Mouse (Mus musculus): Measurements from ENCODE around the gene Rimbp2. TPM values are rescaled to one million over a fixed set of nuclear protein-coding genes. Genes with fewer than 3 reads are reported as not detected.
"Not testable (repeated sequence)": the region's sequence is repeated elsewhere in the genome, so short reads cannot be mapped to it uniquely, and the experiment has no call there.

Rimbp2 gene
- polyA plus RNA-seq, 1 experiment from 2014 or later = 0.72 TPM

DNA sequence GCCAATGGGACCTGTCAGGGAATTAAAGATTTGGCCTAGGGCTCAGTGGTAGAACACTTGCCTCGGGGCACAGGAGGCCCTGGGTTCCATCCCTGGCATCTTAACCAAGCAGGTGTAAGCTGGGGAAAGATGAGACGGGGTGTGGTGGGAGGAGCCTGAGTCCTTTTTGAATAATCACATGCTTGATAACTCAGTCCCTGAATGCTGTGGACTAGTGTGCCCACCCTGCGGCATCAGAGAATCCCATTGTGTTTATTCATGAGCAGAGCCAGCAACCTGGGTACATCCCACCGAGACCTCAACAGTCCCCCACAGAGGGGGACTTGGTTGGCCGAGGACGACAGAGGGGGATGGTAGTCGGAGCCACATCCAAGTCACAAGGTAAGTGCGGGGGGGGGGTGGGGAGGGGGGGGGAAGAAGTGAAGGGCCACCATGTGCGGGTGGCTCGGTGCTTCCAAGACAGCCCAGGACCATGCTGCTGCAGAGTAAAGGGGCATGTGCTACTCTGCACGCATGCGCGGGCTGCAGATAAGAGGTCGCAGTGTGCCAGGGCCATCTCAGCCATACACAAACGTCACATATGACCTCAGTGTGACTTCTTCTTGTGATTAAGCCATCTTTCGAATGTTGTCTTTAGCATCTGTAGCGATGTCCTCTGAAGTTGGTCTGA, 214.0 kb downstream of the Rimbp2 start:
- Histone ChIP-seq H3K4me2 (ENCODE audit: low read length) (no peak overlapping the region), H3K36me3 (ENCODE audit: control insufficient read depth, insufficient read depth, low read length) (no peaks in the 10 kb centered on the region), H3K9ac (ENCODE audit: low read length) (no peak overlapping the region), H3K4me3 (ENCODE audit: low read depth, low read length) (no peak overlapping the region), H3K27me3 (replicated peaks; ENCODE audit: control insufficient read depth, insufficient read depth, low read length) (no peaks in the 10 kb centered on the region; the same call in 1 of the 2 replicates), H3K9me3 (ENCODE audit: control insufficient read depth, low read length) (no peaks in the 10 kb centered on the region), H3K27ac (ENCODE audit: low read depth) (no peak overlapping the region), H3K4me1 (replicated peaks; ENCODE audit: control insufficient read depth, insufficient read depth, low read length) (no peaks in the 10 kb centered on the region)
- 42% methylated on average over 16 of the region's 17 CpGs for WGBS
- ATAC-seq (replicated peaks; ENCODE audit: low FRiP score, low TSS enrichment, low read depth) = no peak
- no peak for DNase-seq (ENCODE audit: low spot score)

DNA sequence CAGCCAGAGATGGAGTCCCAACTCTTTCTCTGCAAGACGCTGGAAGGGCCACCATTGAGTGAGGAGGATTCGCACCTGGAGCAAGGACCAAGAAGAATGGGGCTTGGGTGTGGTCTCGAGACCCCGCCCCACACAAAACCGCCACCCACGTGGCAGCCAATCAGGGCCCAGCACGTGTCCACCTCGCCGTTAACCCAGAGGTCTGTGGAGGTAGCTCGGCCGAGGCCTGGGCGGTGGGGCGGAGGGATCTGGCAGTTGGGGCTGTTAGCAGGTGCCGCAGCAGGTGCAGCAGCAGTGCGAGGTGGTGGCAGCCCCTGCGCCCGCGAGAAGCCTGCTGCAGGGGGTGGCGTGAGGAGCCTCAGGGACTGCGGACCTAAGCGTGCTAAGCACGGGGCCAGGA, 217.4 kb downstream of the Rimbp2 start:
- no peak for DNase-seq (ENCODE audit: low spot score)
- Histone ChIP-seq H3K9me3 (ENCODE audit: control insufficient read depth, low read length) (no peaks in the 10 kb centered on the region), H3K36me3 (ENCODE audit: control insufficient read depth, insufficient read depth, low read length) (no peaks in the 10 kb centered on the region), H3K4me2 (ENCODE audit: low read length) (no peak overlapping the region), H3K9ac (ENCODE audit: low read length) (no peak overlapping the region), H3K4me1 (replicated peaks; ENCODE audit: control insufficient read depth, insufficient read depth, low read length) (no peaks in the 10 kb centered on the region), H3K27me3 (replicated peaks; ENCODE audit: control insufficient read depth, insufficient read depth, low read length) (no peaks in the 10 kb centered on the region; the same call in 1 of the 2 replicates), H3K27ac (ENCODE audit: low read depth) (no peak overlapping the region), H3K4me3 (ENCODE audit: low read depth, low read length) (no peak overlapping the region)
- no peak for ATAC-seq (replicated peaks; ENCODE audit: low FRiP score, low TSS enrichment, low read depth)
- WGBS = 74% methylated on average over 22 of the region's 22 CpGs

- no peaks in the 10 kb centered on the region; the same call in 1 of the 2 replicates for H3K27me3 ChIP-seq (replicated peaks; ENCODE audit: control insufficient read depth, insufficient read depth, low read length)
- no peak overlapping the region for H3K4me2 ChIP-seq (ENCODE audit: low read length)
- no peak for ATAC-seq (replicated peaks; ENCODE audit: low FRiP score, low TSS enrichment, low read depth)
- H3K27ac ChIP-seq (ENCODE audit: low read depth) = no peak overlapping the region
- no peaks in the 10 kb centered on the region for H3K9me3 ChIP-seq (ENCODE audit: control insufficient read depth, low read length)
- WGBS = 1% methylated on average over 6 of the region's 6 CpGs
- peak; percentile 73 for DNase-seq (ENCODE audit: low spot score)
- H3K9ac ChIP-seq (ENCODE audit: low read length) = no peak overlapping the region
- H3K36me3 ChIP-seq (ENCODE audit: control insufficient read depth, insufficient read depth, low read length) = no peaks in the 10 kb centered on the region
- H3K4me1 ChIP-seq (replicated peaks; ENCODE audit: control insufficient read depth, insufficient read depth, low read length) = no peaks in the 10 kb centered on the region
- no peak overlapping the region for H3K4me3 ChIP-seq (ENCODE audit: low read depth, low read length)
Measured at GRCm38 (mm10) chr5:128733955-128734354, 219.3 kb downstream of the Rimbp2 start.

- Histone ChIP-seq H3K4me2 (ENCODE audit: low read length) (no peak overlapping the region), H3K36me3 (ENCODE audit: control insufficient read depth, insufficient read depth, low read length) (no peaks in the 10 kb centered on the region), H3K27me3 (replicated peaks; ENCODE audit: control insufficient read depth, insufficient read depth, low read length) (no peaks in the 10 kb centered on the region; the same call in 1 of the 2 replicates), H3K27ac (ENCODE audit: low read depth) (no peak overlapping the region), H3K4me1 (replicated peaks; ENCODE audit: control insufficient read depth, insufficient read depth, low read length) (no peaks in the 10 kb centered on the region), H3K4me3 (ENCODE audit: low read depth, low read length) (no peak overlapping the region), H3K9ac (ENCODE audit: low read length) (no peak overlapping the region), H3K9me3 (ENCODE audit: control insufficient read depth, low read length) (no peaks in the 10 kb centered on the region)
- WGBS = 73% methylated on average over 11 of the region's 11 CpGs
- DNase-seq (ENCODE audit: low spot score) = no peak
- ATAC-seq (replicated peaks; ENCODE audit: low FRiP score, low TSS enrichment, low read depth) = no peak
Measured at GRCm38 (mm10) chr5:128732416-128733014, 220.8 kb downstream of the Rimbp2 start.

- H3K27me3 ChIP-seq (replicated peaks; ENCODE audit: control insufficient read depth, insufficient read depth, low read length) = no peaks in the 10 kb centered on the region; the same call in 1 of the 2 replicates
- DNase-seq (ENCODE audit: low spot score) = peak; percentile 70
- WGBS = 41% methylated on average over 5 of the region's 5 CpGs
Measured at GRCm38 (mm10) chr5:128730634-128731033, 222.7 kb downstream of the Rimbp2 start.

GRCm38 (mm10) chr5:128729341-128729740, 223.9 kb downstream of the Rimbp2 start:
- 67% methylated on average over 5 of the region's 5 CpGs for WGBS
- no peaks in the 10 kb centered on the region for H3K4me1 ChIP-seq (replicated peaks; ENCODE audit: control insufficient read depth, insufficient read depth, low read length)
- no peak overlapping the region for H3K4me2 ChIP-seq (ENCODE audit: low read length)
- H3K27me3 ChIP-seq (replicated peaks; ENCODE audit: control insufficient read depth, insufficient read depth, low read length) = no peaks in the 10 kb centered on the region
- H3K36me3 ChIP-seq (ENCODE audit: control insufficient read depth, insufficient read depth, low read length) = no peaks in the 10 kb centered on the region
- ATAC-seq (replicated peaks; ENCODE audit: low FRiP score, low TSS enrichment, low read depth) (no peak), DNase-seq (ENCODE audit: low spot score) (peak; percentile 59)
- no peak overlapping the region for H3K9ac ChIP-seq (ENCODE audit: low read length)
- H3K4me3 ChIP-seq (ENCODE audit: low read depth, low read length) = no peak overlapping the region
- H3K9me3 ChIP-seq (ENCODE audit: control insufficient read depth, low read length) = no peaks in the 10 kb centered on the region
- no peak overlapping the region for H3K27ac ChIP-seq (ENCODE audit: low read depth)

More at GRCm38 (mm10) chr5:128730634-128731033, 222.7 kb downstream of the Rimbp2 start:
- H3K27ac ChIP-seq (ENCODE audit: low read depth) = no peak overlapping the region
- H3K4me1 ChIP-seq (replicated peaks; ENCODE audit: control insufficient read depth, insufficient read depth, low read length) = no peaks in the 10 kb centered on the region
- no peak for ATAC-seq (replicated peaks; ENCODE audit: low FRiP score, low TSS enrichment, low read depth)
- H3K36me3 ChIP-seq (ENCODE audit: control insufficient read depth, insufficient read depth, low read length) = no peaks in the 10 kb centered on the region
- H3K9me3 ChIP-seq (ENCODE audit: control insufficient read depth, low read length) = no peaks in the 10 kb centered on the region
- H3K4me3 ChIP-seq (ENCODE audit: low read depth, low read length) = no peak overlapping the region
- H3K9ac ChIP-seq (ENCODE audit: low read length) = no peak overlapping the region
- no peak overlapping the region for H3K4me2 ChIP-seq (ENCODE audit: low read length)

DNA sequence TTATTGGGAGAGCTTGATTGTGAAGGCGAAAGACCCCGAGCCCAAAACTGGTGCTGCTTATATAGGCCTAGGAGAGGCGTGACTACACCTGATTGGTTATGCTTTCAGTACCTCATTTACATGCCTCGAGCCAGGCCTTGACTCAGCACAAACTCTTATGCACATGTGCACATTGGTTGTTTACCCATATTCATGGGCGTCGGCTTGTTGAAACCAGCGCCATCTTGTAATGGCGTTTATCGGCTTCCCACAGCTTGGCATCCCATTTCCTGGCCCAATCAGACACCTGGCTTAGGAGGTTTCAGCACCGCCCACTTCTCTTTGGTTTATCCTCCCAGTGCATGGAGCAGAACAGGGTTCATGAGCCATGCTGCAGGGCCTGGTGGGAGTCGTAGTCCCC, 232.8 kb downstream of the Rimbp2 start:
- DNase-seq (ENCODE audit: low spot score); H3K4me3 ChIP-seq (ENCODE audit: low read depth, low read length); ATAC-seq (replicated peaks; ENCODE audit: low FRiP score, low TSS enrichment, low read depth); H3K36me3 ChIP-seq (ENCODE audit: control insufficient read depth, insufficient read depth, low read length); H3K27ac ChIP-seq (ENCODE audit: low read depth); H3K4me2 ChIP-seq (ENCODE audit: low read length); H3K9ac ChIP-seq (ENCODE audit: low read length); H3K4me1 ChIP-seq (replicated peaks; ENCODE audit: control insufficient read depth, insufficient read depth, low read length); H3K9me3 ChIP-seq (ENCODE audit: control insufficient read depth, low read length); H3K27me3 ChIP-seq (replicated peaks; ENCODE audit: control insufficient read depth, insufficient read depth, low read length): not testable (repeated sequence)
- 94% methylated on average over 11 of the region's 11 CpGs for WGBS

DNA sequence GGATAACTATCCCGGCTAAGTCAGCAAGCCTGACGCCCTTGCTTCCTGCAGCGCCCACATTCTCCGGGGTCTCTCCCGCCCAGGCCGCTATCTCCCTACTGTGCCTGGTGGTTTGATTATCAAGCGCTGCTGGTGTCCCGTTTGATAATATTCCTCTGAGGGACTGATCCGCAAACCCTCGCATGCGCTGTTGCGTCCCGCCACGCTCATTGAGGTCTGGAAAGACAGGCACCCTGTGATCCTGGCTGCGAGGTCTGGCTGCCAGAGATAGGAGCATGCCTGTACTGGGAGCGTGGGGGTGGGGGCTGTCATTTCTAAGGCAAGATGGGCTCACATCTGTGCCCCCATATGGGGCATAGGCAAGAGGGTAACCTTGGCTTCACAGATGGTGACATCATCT, 238.1 kb downstream of the Rimbp2 start:
- no peak for ATAC-seq (replicated peaks; ENCODE audit: low FRiP score, low TSS enrichment, low read depth)
- 78% methylated on average over 16 of the region's 16 CpGs for WGBS

GRCm38 (mm10) chr5:128711847-128712246, 241.4 kb downstream of the Rimbp2 start:
- no peak for DNase-seq (ENCODE audit: low spot score)
- no peak for ATAC-seq (replicated peaks; ENCODE audit: low FRiP score, low TSS enrichment, low read depth)
- 83% methylated on average over 6 of the region's 6 CpGs for WGBS
- Histone ChIP-seq H3K9ac (ENCODE audit: low read length) (no peak overlapping the region), H3K4me3 (ENCODE audit: low read depth, low read length) (no peak overlapping the region), H3K27me3 (replicated peaks; ENCODE audit: control insufficient read depth, insufficient read depth, low read length) (no peaks in the 10 kb centered on the region), H3K4me2 (ENCODE audit: low read length) (no peak overlapping the region), H3K9me3 (ENCODE audit: control insufficient read depth, low read length) (no peaks in the 10 kb centered on the region), H3K4me1 (replicated peaks; ENCODE audit: control insufficient read depth, insufficient read depth, low read length) (no peaks in the 10 kb centered on the region), H3K27ac (ENCODE audit: low read depth) (no peak overlapping the region), H3K36me3 (ENCODE audit: control insufficient read depth, insufficient read depth, low read length) (no peaks in the 10 kb centered on the region)

More for the DNA sequence above, 238.1 kb downstream of the Rimbp2 start:
- no peak overlapping the region for H3K9ac ChIP-seq (ENCODE audit: low read length)
- no peak overlapping the region for H3K27ac ChIP-seq (ENCODE audit: low read depth)
- H3K27me3 ChIP-seq (replicated peaks; ENCODE audit: control insufficient read depth, insufficient read depth, low read length) = no peaks in the 10 kb centered on the region
- no peak overlapping the region for H3K4me3 ChIP-seq (ENCODE audit: low read depth, low read length)
- DNase-seq (ENCODE audit: low spot score) = no peak
- no peaks in the 10 kb centered on the region for H3K9me3 ChIP-seq (ENCODE audit: control insufficient read depth, low read length)
- no peaks in the 10 kb centered on the region for H3K36me3 ChIP-seq (ENCODE audit: control insufficient read depth, insufficient read depth, low read length)
- H3K4me1 ChIP-seq (replicated peaks; ENCODE audit: control insufficient read depth, insufficient read depth, low read length) = no peaks in the 10 kb centered on the region
- H3K4me2 ChIP-seq (ENCODE audit: low read length) = no peak overlapping the region
